Mouse (Mus musculus) heart, postnatal 36 days (tissue): ENCODE measurements around the gene Smarca2. TPM values are rescaled to one million over a fixed set of nuclear protein-coding genes. Genes with fewer than 3 reads are reported as not detected.
A peak's percentile ranks its signal among the peaks of the same experiment; 100 is the strongest.

Experiments
- DNase-seq, 2 experiments: peaks; one replicate each; pipeline ENCODE4 v3.0.0; 2021 to 2022
- intact Hi-C: fragments of 180-260 bp; cut with DNase I; formaldehyde crosslinking; loops from one replicate; pipeline ENCODE4 v1.15.1; 2025
- total RNA-seq, 2 experiments: library from RNA; stranded (reverse); gene quantifications; 2 replicates each; pipeline ENCODE4 v1.2.3; 2021

Smarca2 gene
- total RNA-seq, 2 experiments from 2014 or later, result 64.8 to 72.5 TPM

- no peak for DNase-seq
- intact Hi-C loops, result no loop called here
Observed at GRCm38 (mm10) chr19:26682130-26682529, 77.3 kb downstream of the Smarca2 start.

GRCm38 (mm10) chr19:26682731-26683130, 77.9 kb downstream of the Smarca2 start:
- no peak for DNase-seq
- intact Hi-C loops, result no loop called here

GRCm38 (mm10) chr19:26683731-26684130, 78.9 kb downstream of the Smarca2 start:
- intact Hi-C loops, result no loop called here

GRCm38 (mm10) chr19:26690516-26690915, 85.7 kb downstream of the Smarca2 start:
- intact Hi-C loops, result no loop called here
- no peak for DNase-seq

More at GRCm38 (mm10) chr19:26683731-26684130, 78.9 kb downstream of the Smarca2 start:
- DNase-seq, result no peak

GRCm38 (mm10) chr19:26697107-26697506, 92.3 kb downstream of the Smarca2 start:
- intact Hi-C loops, result no loop called here
- no peak for DNase-seq

GRCm38 (mm10) chr19:26704545-26705209, 99.8 kb downstream of the Smarca2 start:
- no peak for DNase-seq
- intact Hi-C loops, result no loop called here

- peak; percentile 20 for DNase-seq
- intact Hi-C loops, result no loop called here
Observed at GRCm38 (mm10) chr19:26706910-26707309, 102.1 kb downstream of the Smarca2 start.

GRCm38 (mm10) chr19:26709095-26709494, 104.2 kb downstream of the Smarca2 start:
- intact Hi-C loops, result no loop called here
- no peak for DNase-seq

- intact Hi-C loops, result no loop called here
- DNase-seq, result peak in 1 of 2 experiments; percentile 32
Observed at GRCm38 (mm10) chr19:26711268-26711667, 106.4 kb downstream of the Smarca2 start.

GRCm38 (mm10) chr19:26716217-26716616, 111.4 kb downstream of the Smarca2 start:
- intact Hi-C loops, result loop anchor here (5.0 kb wide), 1 partner anchor 711 kb away; the partner anchor contains the start of gene Pum3
- peak in 1 of 2 experiments; percentile 33 for DNase-seq

GRCm38 (mm10) chr19:26718221-26718620, 113.4 kb downstream of the Smarca2 start:
- intact Hi-C loops, result loop anchor here (5.0 kb wide), 1 partner anchor 709 kb away; the partner anchor contains the start of gene Pum3
- peak; percentile 75 to 76 for DNase-seq

- intact Hi-C loops, result loop anchor here (5.0 kb wide), 1 partner anchor 708 kb away; the partner anchor contains the start of gene Pum3
- no peak for DNase-seq
Observed at GRCm38 (mm10) chr19:26719161-26719560, 114.3 kb downstream of the Smarca2 start.

GRCm38 (mm10) chr19:26721741-26722140, 116.9 kb downstream of the Smarca2 start:
- intact Hi-C loops, result no loop called here

GRCm38 (mm10) chr19:26723899-26724298, 119.0 kb downstream of the Smarca2 start:
- intact Hi-C loops, result no loop called here
- no peak for DNase-seq

More at GRCm38 (mm10) chr19:26721741-26722140, 116.9 kb downstream of the Smarca2 start:
- no peak for DNase-seq

GRCm38 (mm10) chr19:26724626-26725025, 119.8 kb downstream of the Smarca2 start:
- intact Hi-C loops, result no loop called here
- DNase-seq, result no peak

- no peak for DNase-seq
- intact Hi-C loops, result no loop called here
Observed at GRCm38 (mm10) chr19:26727796-26728195, 122.9 kb downstream of the Smarca2 start.

GRCm38 (mm10) chr19:26730486-26730885, 125.6 kb downstream of the Smarca2 start:
- intact Hi-C loops, result loop anchor here (5.0 to 10.0 kb wide), 2 partner anchors 494 to 697 kb away; partner anchors contain the start of gene Pum3
- DNase-seq, result no peak

GRCm38 (mm10) chr19:26731121-26731520, 126.3 kb downstream of the Smarca2 start:
- intact Hi-C loops, result loop anchor here (5.0 to 10.0 kb wide), 2 partner anchors 494 to 696 kb away; partner anchors contain the start of gene Pum3
- DNase-seq, result no peak

GRCm38 (mm10) chr19:26731809-26732208, 127.0 kb downstream of the Smarca2 start:
- intact Hi-C loops, result loop anchor here (5.0 to 10.0 kb wide), 2 partner anchors 493 to 695 kb away; partner anchors contain the start of gene Pum3

GRCm38 (mm10) chr19:26733055-26733454, 128.2 kb downstream of the Smarca2 start:
- intact Hi-C loops, result loop anchor here (5.0 to 10.0 kb wide), 2 partner anchors 492 to 694 kb away; partner anchors contain the start of gene Pum3
- DNase-seq, result no peak

More at GRCm38 (mm10) chr19:26731809-26732208, 127.0 kb downstream of the Smarca2 start:
- DNase-seq, result no peak

- intact Hi-C loops, result loop anchor here (5.0 to 10.0 kb wide), 2 partner anchors 491 to 694 kb away; partner anchors contain the start of gene Pum3
Observed at GRCm38 (mm10) chr19:26733546-26734100, 128.8 kb downstream of the Smarca2 start.

More at GRCm38 (mm10) chr19:26733546-26734100, 128.8 kb downstream of the Smarca2 start:
- DNase-seq, result no peak
